Mouse (Mus musculus) kidney, embryonic 14.5 days (tissue): ENCODE results near the gene Gm28308. TPM values are rescaled to one million over a fixed set of nuclear protein-coding genes. Genes with fewer than 3 reads are reported as not detected.

Experiments used
- microRNA counts: library from miRNA; unstranded; fragments of <30 nt; microRNA quantifications from one replicate; lab custom pipeline; 2017
- microRNA-seq: library from miRNA; unstranded; fragments of <30 nt; microRNA quantifications from one replicate; pipeline ENCODE4, GENCODE M21; 2016
- polyA plus RNA-seq: library from polyadenylated mRNA; unstranded; fragments of >200 nt; fragmentation: Nextera tagmentation; extraction: Ambion mirVana; gene quantifications from 2 replicates; pipeline ENCODE4 v1.2.1, GENCODE M21; 2014

The Gm28308 gene
- polyA plus RNA-seq, 1 experiment from 2014 or later: not detected

MicroRNAs encoded within 50 kb of the gene (microRNA counts, 519-probe panel; counts per million panel counts)
- 8,440 counts per million, percentile 88 among the panel's probes with 10 or more counts for microRNA mmu-miR-196b (lab: Ali Mortazavi, UCI)

Small RNA genes within 50 kb of the gene (microRNA-seq; reads per million reads assigned to microRNA genes)
- 26,913 reads per million, percentile 97 among the genes with 10 or more reads in this experiment for gene Mir196b

Other genes with a start within 250 kb of the Gm28308 start
- 29.2 and 33.8 TPM in 2 replicates for gene Skap2, start 200.8 kb downstream of the Gm28308 start, polyA plus RNA-seq
- 0.64 and 1.0 TPM in 2 replicates for gene Hoxa1, start 55.0 kb downstream of the Gm28308 start, polyA plus RNA-seq
- 4.7 and 5.5 TPM in 2 replicates for gene Hoxa2, start 48.5 kb downstream of the Gm28308 start, polyA plus RNA-seq
- 2.7 and 2.9 TPM in 2 replicates for gene 5730596B20Rik, start 35.8 kb downstream of the Gm28308 start, polyA plus RNA-seq
- 3.1 and 3.6 TPM in 2 replicates for gene Hoxa4, start 21.6 kb downstream of the Gm28308 start, polyA plus RNA-seq
- gene Hoxa5, start 8.8 kb downstream of the Gm28308 start, polyA plus RNA-seq: 15.7 and 16.6 TPM in 2 replicates
- 4.4 TPM in 2 replicates for gene Hoxa6, start 4.6 kb downstream of the Gm28308 start, polyA plus RNA-seq
- 9.7 and 13.6 TPM in 2 replicates for gene Hoxa3, start within 50 bp of the Gm28308 start, polyA plus RNA-seq
- 19.1 and 19.6 TPM in 2 replicates for gene Hoxa7, start 8.5 kb upstream of the Gm28308 start, polyA plus RNA-seq
- gene Hoxa9, start 17.8 kb upstream of the Gm28308 start, polyA plus RNA-seq: 58.1 and 67.8 TPM in 2 replicates
- 177 and 186 TPM in 2 replicates for gene Hoxa10, start 27.5 kb upstream of the Gm28308 start, polyA plus RNA-seq
- 27.6 and 35.6 TPM in 2 replicates for gene Hoxa11, start 32.5 kb upstream of the Gm28308 start, polyA plus RNA-seq
- not detected in 2 replicates for gene Hoxa13, start 47.5 kb upstream of the Gm28308 start, polyA plus RNA-seq
- not detected in 2 replicates for gene Evx1, start 100.2 kb upstream of the Gm28308 start, polyA plus RNA-seq